Mouse (Mus musculus) erythroblast, embryonic 14.5 days (primary cell): ENCODE results near the gene Ctc1. TPM values are rescaled to one million over a fixed set of nuclear protein-coding genes. Genes with fewer than 3 reads are reported as not detected.

Source experiments
- H3K27me3 ChIP-seq: 2 replicates; pipeline ENCODE4 v1.6.1; 2012; ENCODE audit warnings: inconsistent platforms; ENCODE audit not compliant: control insufficient read depth
- H3K36me3 ChIP-seq: 2 replicates; pipeline ENCODE4 v1.6.1; 2012; ENCODE audit warnings: mild to moderate bottlenecking, inconsistent platforms; ENCODE audit not compliant: control insufficient read depth
- H3K4me1 ChIP-seq: 2 replicates; pipeline ENCODE4 v1.6.1; 2012; ENCODE audit warnings: inconsistent platforms; ENCODE audit not compliant: control insufficient read depth
- H3K4me3 ChIP-seq: replicated peaks from 2 replicates; pipeline ENCODE3; 2012; ENCODE audit warnings: moderate library complexity, mild to moderate bottlenecking, inconsistent platforms
- H3K9me3 ChIP-seq: 2 replicates; pipeline ENCODE4 v1.6.1; 2012; ENCODE audit warnings: low read length, inconsistent platforms, mixed read lengths; ENCODE audit not compliant: control insufficient read depth
- GATA1 ChIP-seq: IDR thresholded peaks from 2 replicates; pipeline ENCODE4 v1.6.1; 2012; ENCODE audit warnings: low read length, inconsistent platforms, mixed read lengths
- TAL1 ChIP-seq: IDR thresholded peaks from 3 replicates; pipeline ENCODE4 v1.6.1; 2012; ENCODE audit warnings: low read length, inconsistent platforms, mixed read lengths
- polyA plus RNA-seq: library from polyadenylated mRNA; stranded (reverse); fragments of >175 nt; gene quantifications from 2 replicates; pipeline ENCODE4 v1.2.3, GENCODE M21; 2012

The Ctc1 gene
- polyA plus RNA-seq, 1 experiment: 13.5 TPM

DNA sequence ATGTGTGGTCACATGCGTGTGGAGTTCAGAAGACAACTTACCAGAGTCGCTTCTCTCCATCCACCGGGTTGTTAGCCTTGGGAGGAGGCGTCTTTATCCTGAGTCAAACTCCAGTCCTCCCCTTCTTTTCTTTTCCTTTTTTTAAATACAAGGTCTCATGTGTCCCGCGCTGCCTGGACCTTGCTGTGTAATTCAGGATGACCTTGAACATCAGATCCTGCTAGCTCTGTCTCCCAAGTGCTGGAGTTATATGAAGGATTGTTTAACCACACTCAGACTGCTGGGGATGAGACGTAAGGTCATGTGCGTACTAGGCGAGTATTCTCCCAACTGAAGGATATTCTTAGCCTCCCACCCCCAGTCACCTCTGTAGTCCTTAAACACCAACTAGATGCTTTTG is 61.6 kb downstream of the Ctc1 start:
- peaks cover 39% of the 10 kb centered on the region for H3K4me1 ChIP-seq
- no peaks in the 10 kb centered on the region for H3K36me3 ChIP-seq
- H3K27me3 ChIP-seq: no peaks in the 10 kb centered on the region; the same call in 1 of the 2 replicates
- H3K4me3 ChIP-seq: no peak overlapping the region
- H3K9me3 ChIP-seq: no peaks in the 10 kb centered on the region
- no peak for TF ChIP-seq TAL1
- no peak for TF ChIP-seq GATA1

DNA sequence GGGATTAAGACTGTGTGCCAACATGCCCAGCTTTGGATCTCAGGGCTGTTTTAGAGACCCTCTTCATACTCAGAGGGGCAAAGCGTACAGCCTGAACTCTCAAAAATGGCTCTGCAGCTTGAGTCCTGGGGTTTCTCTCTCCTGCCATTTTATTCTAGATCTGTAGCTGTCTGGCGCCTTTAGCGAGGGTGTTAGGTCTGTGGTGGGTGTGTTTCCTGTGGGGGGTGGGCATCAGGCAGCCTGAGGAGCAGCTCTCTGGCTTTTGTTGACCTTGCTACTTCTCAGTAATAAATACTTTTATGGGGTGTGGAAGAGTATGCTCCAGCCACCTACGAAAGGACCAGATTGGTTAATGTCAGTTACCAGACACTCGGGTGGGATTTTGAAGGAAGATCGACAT is 62.3 kb downstream of the Ctc1 start:
- Histone ChIP-seq H3K4me1 (peaks cover 33% of the 10 kb centered on the region), H3K4me3 (no peak overlapping the region), H3K9me3 (no peaks in the 10 kb centered on the region), H3K27me3 (no peaks in the 10 kb centered on the region; the same call in 1 of the 2 replicates), H3K36me3 (no peaks in the 10 kb centered on the region)
- TF ChIP-seq GATA1 (no peak), TAL1 (no peak)

DNA sequence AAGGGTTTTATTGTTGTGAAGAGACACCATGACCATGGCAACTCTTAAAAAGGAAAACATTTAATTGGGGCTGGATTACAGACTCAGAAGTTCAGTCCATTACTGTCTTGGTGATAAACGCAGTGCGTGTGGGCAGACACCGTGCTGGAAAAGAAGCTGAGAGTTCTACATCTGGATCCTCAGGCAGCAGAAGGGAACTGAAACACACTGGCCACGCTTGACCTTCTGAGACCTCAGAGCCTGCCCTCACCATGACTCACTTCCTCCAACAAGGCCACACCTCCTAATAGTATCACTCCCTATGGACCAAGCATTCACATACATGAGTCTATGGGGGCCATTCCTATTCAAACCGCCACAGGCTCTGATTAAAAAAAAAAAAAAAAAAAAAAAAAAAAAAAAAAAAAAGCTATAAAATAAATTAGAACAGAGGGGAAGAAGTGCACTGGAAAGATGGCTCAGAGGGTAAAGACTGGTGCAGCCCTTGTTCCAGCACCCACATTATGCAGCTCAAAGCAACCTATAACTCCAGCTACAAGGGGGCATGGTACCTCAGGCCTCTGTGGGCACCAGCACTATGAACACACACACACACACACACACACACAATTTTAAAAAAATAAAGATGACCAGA is 63.2 kb downstream of the Ctc1 start:
- Histone ChIP-seq H3K4me1 (peaks cover 24% of the 10 kb centered on the region), H3K4me3 (no peak overlapping the region), H3K9me3 (no peaks in the 10 kb centered on the region), H3K36me3 (no peaks in the 10 kb centered on the region), H3K27me3 (no peaks in the 10 kb centered on the region; the same call in 1 of the 2 replicates)
- no peak for TF ChIP-seq GATA1
- no peak for TF ChIP-seq TAL1

DNA sequence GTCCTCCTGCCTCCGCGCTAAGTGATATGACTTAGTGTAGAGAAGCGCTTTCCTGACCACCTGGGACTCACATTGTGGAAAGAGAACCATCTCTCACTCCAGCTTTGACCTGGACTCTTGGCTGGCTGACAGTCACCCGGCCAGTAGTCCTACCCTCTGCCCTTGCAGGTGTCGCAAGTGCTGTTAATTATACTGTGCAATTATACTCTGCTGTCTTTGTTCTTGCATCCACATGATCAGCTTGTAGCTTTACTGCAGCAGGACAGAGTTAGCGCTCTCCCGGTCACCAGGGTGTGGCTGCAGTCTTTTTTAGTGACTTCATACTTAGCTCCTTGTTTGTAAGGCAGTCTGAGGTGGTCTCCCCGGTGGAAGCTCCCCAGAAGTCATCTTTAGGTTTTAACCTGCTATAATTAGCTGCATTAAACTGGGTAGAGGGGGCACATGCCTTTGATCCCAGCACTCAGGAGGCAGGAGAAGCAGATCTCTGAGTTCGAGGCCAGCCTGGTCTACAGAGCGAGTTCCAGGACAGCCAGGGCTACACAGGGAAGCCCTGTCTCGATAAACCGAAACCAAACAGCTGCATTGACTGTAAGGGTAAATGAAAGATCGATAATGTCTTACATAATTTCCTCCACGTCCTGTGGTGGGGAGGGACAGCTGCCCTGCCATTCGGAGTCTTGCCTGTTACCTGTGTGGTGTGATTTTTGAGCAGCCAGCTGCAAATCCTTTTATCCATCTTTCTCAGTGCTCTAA is 64.6 kb downstream of the Ctc1 start:
- TF ChIP-seq GATA1: no peak
- TF ChIP-seq TAL1: no peak
- Histone ChIP-seq H3K27me3 (no peaks in the 10 kb centered on the region; the same call in 1 of the 2 replicates), H3K36me3 (no peaks in the 10 kb centered on the region), H3K4me1 (peaks cover 12% of the 10 kb centered on the region), H3K4me3 (no peak overlapping the region), H3K9me3 (no peaks in the 10 kb centered on the region)

DNA sequence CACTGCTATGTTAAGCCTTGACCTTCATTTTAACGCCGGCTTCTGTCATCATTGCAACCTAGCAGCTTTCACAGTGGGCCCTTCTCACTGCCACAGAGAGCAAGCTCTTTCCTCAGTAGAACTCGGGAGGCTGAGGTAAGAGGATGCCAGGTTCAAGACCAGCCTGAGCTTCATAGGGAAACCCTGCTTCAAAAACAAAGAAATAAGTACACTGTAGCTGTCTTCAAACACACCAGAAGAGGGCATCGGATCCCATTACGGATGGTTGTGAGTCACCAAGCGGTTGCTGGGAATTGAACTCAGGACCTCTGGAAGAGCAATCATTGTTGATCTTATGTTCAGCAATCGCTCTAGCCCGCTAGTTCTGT is 65.1 kb downstream of the Ctc1 start:
- no peaks in the 10 kb centered on the region; the same call in 1 of the 2 replicates for H3K27me3 ChIP-seq

DNA sequence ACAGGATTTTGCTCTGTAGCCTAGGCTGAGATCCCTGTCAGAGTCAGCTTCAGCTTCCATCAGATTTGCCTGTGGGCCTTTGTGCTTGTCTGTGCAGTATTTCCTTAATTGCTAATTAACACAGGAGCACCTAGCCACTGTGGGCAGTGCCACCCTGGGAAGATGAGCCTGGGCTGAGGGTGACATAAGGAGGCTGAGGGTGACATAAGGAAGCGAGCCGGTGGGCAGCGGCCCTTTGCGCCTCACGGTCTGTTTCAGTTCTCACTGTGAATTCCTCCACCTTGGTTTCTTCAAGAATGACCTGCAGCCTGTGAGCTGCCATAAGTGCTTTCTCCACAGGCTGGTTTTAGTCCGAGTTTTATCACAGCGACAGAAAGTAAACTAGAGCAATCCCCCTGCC is 65.9 kb downstream of the Ctc1 start:
- TF ChIP-seq GATA1: no peak
- TF ChIP-seq TAL1: no peak
- Histone ChIP-seq H3K4me1 (peaks cover 5% of the 10 kb centered on the region), H3K4me3 (no peak overlapping the region), H3K27me3 (no peaks in the 10 kb centered on the region; the same call in 1 of the 2 replicates), H3K36me3 (no peaks in the 10 kb centered on the region), H3K9me3 (no peaks in the 10 kb centered on the region)

More for the DNA sequence above, 65.1 kb downstream of the Ctc1 start:
- H3K9me3 ChIP-seq: no peaks in the 10 kb centered on the region
- no peak for TF ChIP-seq GATA1
- TF ChIP-seq TAL1: no peak
- H3K4me1 ChIP-seq: peaks cover 11% of the 10 kb centered on the region
- H3K4me3 ChIP-seq: no peak overlapping the region
- no peaks in the 10 kb centered on the region for H3K36me3 ChIP-seq

DNA sequence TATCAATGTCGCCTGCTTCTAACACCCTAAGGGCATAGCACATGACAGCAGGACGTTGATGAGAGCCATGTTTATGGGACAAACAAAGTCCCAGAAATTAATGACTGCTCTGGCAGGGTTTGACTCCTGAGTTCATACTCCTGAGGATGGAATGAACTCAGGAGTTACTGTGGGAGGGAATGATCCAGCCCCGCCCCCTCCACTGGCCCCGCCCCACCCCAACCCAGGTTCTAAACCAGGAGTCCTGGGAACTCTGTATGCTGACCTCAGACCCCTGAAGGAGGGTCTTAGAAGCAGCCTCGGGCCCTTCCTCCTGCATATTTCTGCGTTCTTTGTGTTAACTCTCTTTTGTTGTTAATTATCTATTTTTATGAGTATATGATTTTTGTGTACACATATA is 69.9 kb downstream of the Ctc1 start:
- no peak for TF ChIP-seq GATA1
- TF ChIP-seq TAL1: no peak
- Histone ChIP-seq H3K4me1 (peaks cover 35% of the 10 kb centered on the region), H3K4me3 (no peak overlapping the region), H3K36me3 (peaks cover 14% of the 10 kb centered on the region), H3K9me3 (no peaks in the 10 kb centered on the region), H3K27me3 (no peaks in the 10 kb centered on the region; the same call in 1 of the 2 replicates)

Other genes with a start within 250 kb of the Ctc1 start
- 6.3 and 6.6 TPM in 2 replicates for gene Ndel1, start 144.1 kb upstream of the Ctc1 start, polyA plus RNA-seq
- 0.01 TPM in 1 of 2 replicates, not detected in the other for gene Rnf222, start 127.4 kb upstream of the Ctc1 start, polyA plus RNA-seq
- 7.0 and 11.1 TPM in 2 replicates for gene Rpl26, start 114.3 kb upstream of the Ctc1 start, polyA plus RNA-seq
- not detected in 2 replicates for gene Odf4, start 88.8 kb upstream of the Ctc1 start, polyA plus RNA-seq
- not detected in 2 replicates for gene Arhgef15, start 58.4 kb upstream of the Ctc1 start, polyA plus RNA-seq
- not detected in 2 replicates for gene Slc25a35, start 47.8 kb upstream of the Ctc1 start, polyA plus RNA-seq
- 0.13 and 0.15 TPM in 2 replicates for gene Rangrf, start 40.7 kb upstream of the Ctc1 start, polyA plus RNA-seq
- gene Pfas, start 7.5 kb upstream of the Ctc1 start, polyA plus RNA-seq: 0.78 and 0.81 TPM in 2 replicates
- gene Aurkb, start 29.7 kb downstream of the Ctc1 start, polyA plus RNA-seq: 20.3 and 26.6 TPM in 2 replicates
- 2.0 and 2.4 TPM in 2 replicates for gene Borcs6, start 43.8 kb downstream of the Ctc1 start, polyA plus RNA-seq
- gene Tmem107, start 54.9 kb downstream of the Ctc1 start, polyA plus RNA-seq: 10.0 and 12.3 TPM in 2 replicates
- gene Vamp2, start 72.6 kb downstream of the Ctc1 start, polyA plus RNA-seq: 7.9 and 9.1 TPM in 2 replicates
- 1.4 and 1.5 TPM in 2 replicates for gene Per1, start 79.3 kb downstream of the Ctc1 start, polyA plus RNA-seq
- gene Hes7, start 104.5 kb downstream of the Ctc1 start, polyA plus RNA-seq: 0.05 TPM in 1 of 2 replicates, not detected in the other
- gene 9130213A22Rik, start 106.7 kb downstream of the Ctc1 start, polyA plus RNA-seq: not detected in 2 replicates
- 0.01 TPM in 1 of 2 replicates, not detected in the other for gene Aloxe3, start 110.0 kb downstream of the Ctc1 start, polyA plus RNA-seq
- not detected in 2 replicates for gene Alox12b, start 141.1 kb downstream of the Ctc1 start, polyA plus RNA-seq
- gene Alox8, start 181.9 kb downstream of the Ctc1 start, polyA plus RNA-seq: not detected in 2 replicates
- gene Gucy2e, start 221.1 kb downstream of the Ctc1 start, polyA plus RNA-seq: not detected in 2 replicates